Mouse (Mus musculus): Measurements from ENCODE around the gene Fasl. TPM values are rescaled to one million over a fixed set of nuclear protein-coding genes. Genes with fewer than 3 reads are reported as not detected.

Fasl gene
- polyA plus RNA-seq, 1 experiment from 2014 or later: not detected

- H3K9me3 ChIP-seq (ENCODE audit: low read depth, low read length): no peaks in the 10 kb centered on the region
- no peaks in the 10 kb centered on the region for H3K4me1 ChIP-seq (ENCODE audit: insufficient read depth)
- H3K4me2 ChIP-seq: no peak overlapping the region
- H3K27ac ChIP-seq (ENCODE audit: low read depth): no peak overlapping the region
- ATAC-seq (ENCODE audit: insufficient read depth) (no peak), DNase-seq (no peak)
- WGBS: 73% methylated on average over 4 of the region's 4 CpGs
- H3K27me3 ChIP-seq (ENCODE audit: insufficient read depth, low read length): no peaks in the 10 kb centered on the region
- no peak overlapping the region for H3K4me3 ChIP-seq (ENCODE audit: low read depth, low read length)
- no peak overlapping the region for H3K9ac ChIP-seq
- no peak for TF ChIP-seq CTCF (IDR thresholded peaks at IDR 0.05; ENCODE audit: low read depth)
- H3K36me3 ChIP-seq (ENCODE audit: insufficient read depth): no peaks in the 10 kb centered on the region
Observed at GRCm38 (mm10) chr1:161744855-161745254, 43.4 kb downstream of the Fasl start.

- no peak for DNase-seq
Observed at GRCm38 (mm10) chr1:161744209-161744608, 44.1 kb downstream of the Fasl start.

GRCm38 (mm10) chr1:161742481-161743267 is 45.6 kb downstream of the Fasl start:
- DNase-seq: no peak
- H3K27ac ChIP-seq (ENCODE audit: low read depth): no peak overlapping the region

More at GRCm38 (mm10) chr1:161744209-161744608, 44.1 kb downstream of the Fasl start:
- H3K9ac ChIP-seq: no peak overlapping the region
- H3K9me3 ChIP-seq (ENCODE audit: low read depth, low read length): no peaks in the 10 kb centered on the region
- H3K27ac ChIP-seq (ENCODE audit: low read depth): no peak overlapping the region
- H3K4me2 ChIP-seq: no peak overlapping the region
- WGBS: 76% methylated on average over 4 of the region's 4 CpGs
- no peak for TF ChIP-seq CTCF (IDR thresholded peaks at IDR 0.05; ENCODE audit: low read depth)
- no peak overlapping the region for H3K4me3 ChIP-seq (ENCODE audit: low read depth, low read length)
- H3K4me1 ChIP-seq (ENCODE audit: insufficient read depth): no peaks in the 10 kb centered on the region
- no peak for ATAC-seq (ENCODE audit: insufficient read depth)
- H3K27me3 ChIP-seq (ENCODE audit: insufficient read depth, low read length): no peaks in the 10 kb centered on the region
- no peaks in the 10 kb centered on the region for H3K36me3 ChIP-seq (ENCODE audit: insufficient read depth)

GRCm38 (mm10) chr1:161736848-161737247 is 51.4 kb downstream of the Fasl start:
- WGBS: 2% methylated on average over 3 of the region's 3 CpGs
- Histone ChIP-seq H3K36me3 (ENCODE audit: insufficient read depth) (no peaks in the 10 kb centered on the region), H3K4me3 (ENCODE audit: low read depth, low read length) (no peak overlapping the region), H3K9me3 (ENCODE audit: low read depth, low read length) (no peaks in the 10 kb centered on the region), H3K4me2 (no peak overlapping the region), H3K27me3 (ENCODE audit: insufficient read depth, low read length) (no peaks in the 10 kb centered on the region), H3K9ac (no peak overlapping the region), H3K4me1 (ENCODE audit: insufficient read depth) (no peaks in the 10 kb centered on the region), H3K27ac (ENCODE audit: low read depth) (no peak overlapping the region)
- ATAC-seq (ENCODE audit: insufficient read depth) (peak; percentile 41; the same call in 1 of the 2 replicates), DNase-seq (peak; percentile 84)
- TF ChIP-seq CTCF (IDR thresholded peaks at IDR 0.05; ENCODE audit: low read depth): peak; percentile 70

More at GRCm38 (mm10) chr1:161742481-161743267, 45.6 kb downstream of the Fasl start:
- no peaks in the 10 kb centered on the region for H3K36me3 ChIP-seq (ENCODE audit: insufficient read depth)
- no peak overlapping the region for H3K9ac ChIP-seq
- 0 out of 2 replicates have a peak, but pooled peaks have one; percentile 68 for ATAC-seq (ENCODE audit: insufficient read depth)
- no peak overlapping the region for H3K4me3 ChIP-seq (ENCODE audit: low read depth, low read length)
- WGBS: 76% methylated on average over 16 of the region's 16 CpGs
- no peak for TF ChIP-seq CTCF (IDR thresholded peaks at IDR 0.05; ENCODE audit: low read depth)
- H3K4me2 ChIP-seq: no peak overlapping the region
- no peaks in the 10 kb centered on the region for H3K27me3 ChIP-seq (ENCODE audit: insufficient read depth, low read length)
- H3K9me3 ChIP-seq (ENCODE audit: low read depth, low read length): no peaks in the 10 kb centered on the region
- H3K4me1 ChIP-seq (ENCODE audit: insufficient read depth): no peaks in the 10 kb centered on the region

GRCm38 (mm10) chr1:161736255-161736654 is 52.0 kb downstream of the Fasl start:
- no peak for TF ChIP-seq CTCF (IDR thresholded peaks at IDR 0.05; ENCODE audit: low read depth)
- ATAC-seq (ENCODE audit: insufficient read depth): no peak
- DNase-seq: no peak
- H3K4me1 ChIP-seq (ENCODE audit: insufficient read depth): no peaks in the 10 kb centered on the region
- H3K9ac ChIP-seq: no peak overlapping the region
- H3K27ac ChIP-seq (ENCODE audit: low read depth): no peak overlapping the region
- WGBS: 79% methylated on average over 3 of the region's 3 CpGs
- no peaks in the 10 kb centered on the region for H3K27me3 ChIP-seq (ENCODE audit: insufficient read depth, low read length)
- H3K9me3 ChIP-seq (ENCODE audit: low read depth, low read length): no peaks in the 10 kb centered on the region
- no peak overlapping the region for H3K4me2 ChIP-seq
- H3K4me3 ChIP-seq (ENCODE audit: low read depth, low read length): no peak overlapping the region
- H3K36me3 ChIP-seq (ENCODE audit: insufficient read depth): no peaks in the 10 kb centered on the region

GRCm38 (mm10) chr1:161735465-161736046 is 52.7 kb downstream of the Fasl start:
- Histone ChIP-seq H3K36me3 (ENCODE audit: insufficient read depth) (no peaks in the 10 kb centered on the region), H3K27me3 (ENCODE audit: insufficient read depth, low read length) (no peaks in the 10 kb centered on the region), H3K4me3 (ENCODE audit: low read depth, low read length) (no peak overlapping the region), H3K27ac (ENCODE audit: low read depth) (no peak overlapping the region), H3K9ac (no peak overlapping the region), H3K9me3 (ENCODE audit: low read depth, low read length) (no peaks in the 10 kb centered on the region), H3K4me2 (no peak overlapping the region), H3K4me1 (ENCODE audit: insufficient read depth) (no peaks in the 10 kb centered on the region)
- ATAC-seq (ENCODE audit: insufficient read depth) (no peak), DNase-seq (peak; percentile 74)
- 55% methylated on average over 11 of the region's 11 CpGs for whole genome bisulfite sequencing
- peak; percentile 69 for TF ChIP-seq CTCF (IDR thresholded peaks at IDR 0.05; ENCODE audit: low read depth)

GRCm38 (mm10) chr1:161734741-161735211 is 53.5 kb downstream of the Fasl start:
- TF ChIP-seq CTCF (IDR thresholded peaks at IDR 0.05; ENCODE audit: low read depth): no peak
- no peak for ATAC-seq (ENCODE audit: insufficient read depth)
- Histone ChIP-seq H3K4me1 (ENCODE audit: insufficient read depth) (no peaks in the 10 kb centered on the region), H3K27ac (ENCODE audit: low read depth) (no peak overlapping the region), H3K9ac (no peak overlapping the region), H3K4me2 (no peak overlapping the region), H3K27me3 (ENCODE audit: insufficient read depth, low read length) (no peaks in the 10 kb centered on the region), H3K4me3 (ENCODE audit: low read depth, low read length) (no peak overlapping the region), H3K9me3 (ENCODE audit: low read depth, low read length) (no peaks in the 10 kb centered on the region), H3K36me3 (ENCODE audit: insufficient read depth) (no peaks in the 10 kb centered on the region)
- no peak for DNase-seq
- WGBS: 69% methylated on average over 14 of the region's 14 CpGs

Data from lung, embryonic 14.5 days (tissue).